Mouse (Mus musculus) G1E (cell line): ENCODE results near the gene Dnm3. TPM values are rescaled to one million over a fixed set of nuclear protein-coding genes. Genes with fewer than 3 reads are reported as not detected.

Source experiments
- ATAC-seq: 2 replicates; pipeline ENCODE4 v1.8.0; 2016; ENCODE audit warnings: mild to moderate bottlenecking; ENCODE audit not compliant: insufficient number of reproducible peaks, poor library complexity, low FRiP score, severe bottlenecking; ENCODE audit errors: extremely low read depth
- DNase-seq: peaks from one replicate; pipeline ENCODE4 v3.0.0; 2012; ENCODE audit warnings: low spot score
- H3K27me3 ChIP-seq: 2 replicates; pipeline ENCODE4 v1.6.1; 2012; ENCODE audit warnings: mild to moderate bottlenecking, low read length, inconsistent platforms; ENCODE audit not compliant: insufficient read depth
- H3K36me3 ChIP-seq: replicated peaks from 2 replicates; pipeline ENCODE3; 2012; ENCODE audit warnings: mild to moderate bottlenecking, inconsistent platforms
- H3K4me1 ChIP-seq: 2 replicates; pipeline ENCODE4 v1.6.1; 2012; ENCODE audit warnings: low read depth, low read length, inconsistent platforms, mixed read lengths; ENCODE audit not compliant: insufficient read depth
- H3K4me3 ChIP-seq: 2 replicates; pipeline ENCODE4 v1.5.1; 2012; ENCODE audit warnings: low read depth, mild to moderate bottlenecking, inconsistent platforms, low read length, moderate library complexity, mixed read lengths
- H3K9me3 ChIP-seq: replicated peaks from 2 replicates; pipeline ENCODE4 v1.6.1; 2012; ENCODE audit warnings: inconsistent platforms
- CTCF ChIP-seq: IDR thresholded peaks from 2 replicates; pipeline ENCODE4 v1.5.1; 2012; ENCODE audit warnings: low read depth, low read length, inconsistent platforms, mixed read lengths
- GATA1 ChIP-seq: IDR thresholded peaks from 2 replicates; pipeline ENCODE4 v1.6.1; 2012; ENCODE audit warnings: borderline replicate concordance, low read length, inconsistent platforms, mixed read lengths
- GATA2 ChIP-seq: IDR thresholded peaks from 2 replicates; pipeline ENCODE4 v1.6.1; 2012; ENCODE audit warnings: low read depth, low read length, inconsistent platforms, borderline replicate concordance
- POLR2AphosphoS5 ChIP-seq: IDR thresholded peaks from 2 replicates; pipeline ENCODE4 v1.6.1; 2012; ENCODE audit warnings: low read depth, low read length, inconsistent platforms; ENCODE audit not compliant: insufficient replicate concordance
- TAL1 ChIP-seq: conservative IDR thresholded peaks from 2 replicates; pipeline ENCODE4 v1.6.1; 2012; ENCODE audit warnings: low read depth, low read length, inconsistent platforms, mixed read lengths
- polyA plus RNA-seq: library from polyadenylated mRNA; stranded (reverse); fragments of >175 nt; gene quantifications from 2 replicates; pipeline ENCODE4 v1.2.3, GENCODE M21; 2012
- total RNA-seq, 2 experiments: library from RNA; stranded (forward) in 1 of 2; stranded (reverse) in 1 of 2; fragments of 200-1000 nt in 1 of 2; fragments of >200 nt in 1 of 2; fragmentation: Nextera tagmentation in 1 of 2; gene quantifications; 2 replicates each; pipeline ENCODE4 v1.2.3; 2014 to 2017

Dnm3 gene
- total and polyA plus RNA-seq, 3 experiments = 0.27 to 0.66 TPM; not detected in 1

DNA sequence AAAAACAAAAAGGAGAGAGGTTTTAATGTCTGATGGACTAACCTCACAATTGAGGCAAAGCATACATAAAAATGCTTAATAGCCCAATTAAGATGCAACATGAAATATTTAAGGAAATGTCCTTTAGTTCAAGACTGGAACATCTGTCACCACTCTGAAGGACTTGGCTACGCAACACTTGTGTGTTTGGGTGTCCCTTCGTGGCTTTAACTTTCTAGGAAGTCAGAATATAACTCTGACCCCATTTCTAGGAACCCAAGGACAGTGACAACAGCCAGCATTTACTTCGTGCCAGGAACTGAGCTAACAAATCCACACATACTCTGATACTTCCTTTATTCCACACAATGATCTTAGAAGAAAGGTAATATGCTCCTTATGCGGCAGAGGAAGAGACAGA lies 237.1 kb downstream of the Dnm3 start:
- Histone ChIP-seq H3K4me1 (no peaks in the 10 kb centered on the region), H3K4me3 (no peak overlapping the region), H3K36me3 (no peaks in the 10 kb centered on the region), H3K27me3 (no peaks in the 10 kb centered on the region), H3K9me3 (no peaks in the 10 kb centered on the region)
- TF ChIP-seq GATA2 = no peak
- no peak for TF ChIP-seq GATA1
- no peak for TF ChIP-seq POLR2AphosphoS5
- no peak for TF ChIP-seq CTCF
- TF ChIP-seq TAL1 = no peak
- no peak for DNase-seq
- no peak for ATAC-seq

DNA sequence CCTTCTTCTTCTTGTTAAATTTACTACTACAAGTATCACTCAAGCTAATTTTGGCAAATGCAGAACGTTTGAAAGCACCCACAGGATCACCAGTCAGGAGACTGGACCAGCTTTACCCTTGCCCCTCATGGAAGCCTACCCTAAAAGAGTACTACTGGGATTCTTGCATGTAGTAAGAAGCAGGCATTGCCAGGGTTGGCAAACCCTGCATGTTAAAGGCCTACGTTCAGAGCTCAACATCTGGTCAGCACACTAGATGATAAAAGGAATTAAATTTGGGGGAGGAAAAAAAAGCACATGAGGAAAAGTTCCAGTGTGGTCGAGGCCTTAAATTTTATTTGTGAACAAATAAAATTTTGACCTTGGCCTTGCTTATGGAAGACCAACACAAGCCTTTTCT lies 239.2 kb downstream of the Dnm3 start:
- TF ChIP-seq CTCF (no peak), POLR2AphosphoS5 (no peak), TAL1 (no peak)
- DNase-seq (no peak), ATAC-seq (no peak)
- Histone ChIP-seq H3K27me3 (no peaks in the 10 kb centered on the region), H3K36me3 (no peaks in the 10 kb centered on the region), H3K4me1 (no peaks in the 10 kb centered on the region), H3K4me3 (no peak overlapping the region), H3K9me3 (no peaks in the 10 kb centered on the region)

DNA sequence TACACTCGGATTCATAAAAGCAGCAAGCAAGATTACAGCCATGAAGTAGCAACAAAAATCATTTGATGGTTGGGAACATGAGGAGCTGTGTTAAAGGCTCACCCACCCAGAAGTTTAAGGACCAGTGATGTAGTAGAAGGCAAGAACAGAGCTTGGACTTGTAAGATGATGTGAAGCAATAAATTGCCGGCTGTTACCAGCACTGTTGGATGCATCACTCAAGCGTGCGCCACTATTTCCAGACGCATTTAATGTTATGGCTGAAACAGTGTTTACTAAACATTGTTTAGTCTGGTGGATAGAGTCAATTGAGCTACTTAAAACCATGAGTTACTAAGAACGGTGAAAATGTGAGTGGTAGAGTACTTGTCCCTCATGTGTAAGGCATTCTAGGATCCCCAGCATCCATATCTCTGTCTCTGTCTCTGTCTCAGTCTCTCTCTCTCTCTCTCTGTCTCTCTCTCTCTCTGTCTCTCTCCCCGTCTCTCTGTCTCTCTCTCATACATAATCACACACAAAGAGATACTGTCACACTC lies 241.1 kb downstream of the Dnm3 start:
- TF ChIP-seq POLR2AphosphoS5 (no peak), GATA2 (no peak), TAL1 (no peak), GATA1 (no peak), CTCF (no peak)
- ATAC-seq (no peak), DNase-seq (no peak)
- Histone ChIP-seq H3K4me3 (no peak overlapping the region), H3K27me3 (no peaks in the 10 kb centered on the region), H3K4me1 (no peaks in the 10 kb centered on the region), H3K36me3 (no peaks in the 10 kb centered on the region), H3K9me3 (no peaks in the 10 kb centered on the region)

DNA sequence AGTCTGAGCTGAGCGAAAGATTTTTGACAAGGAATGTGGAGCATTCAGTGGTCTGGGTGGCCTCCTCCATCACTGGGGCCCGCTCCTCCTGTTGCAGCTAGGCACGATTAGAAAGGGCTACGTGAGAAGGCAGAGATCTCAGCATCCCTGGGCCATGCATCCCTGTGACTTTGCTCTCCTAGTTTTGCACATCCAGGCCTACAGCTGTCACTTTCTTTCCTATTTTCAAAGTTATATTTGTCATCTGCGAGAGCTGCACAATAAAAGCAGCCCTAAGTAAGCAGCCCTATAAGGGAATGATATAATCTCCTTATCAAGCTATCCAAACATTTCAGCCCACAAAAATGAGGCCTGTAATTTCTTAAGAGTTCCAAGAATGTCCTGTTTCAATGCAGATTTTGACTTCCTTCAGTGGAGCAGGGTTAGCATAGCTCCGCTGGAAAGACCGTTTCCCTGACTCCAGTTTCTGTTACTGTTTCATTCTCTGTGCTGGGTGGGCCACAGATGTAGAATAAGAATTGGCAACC lies 252.2 kb downstream of the Dnm3 start:
- Histone ChIP-seq H3K4me1 (no peaks in the 10 kb centered on the region), H3K4me3 (no peak overlapping the region), H3K27me3 (no peaks in the 10 kb centered on the region), H3K9me3 (no peaks in the 10 kb centered on the region), H3K36me3 (no peaks in the 10 kb centered on the region)
- ATAC-seq = no peak
- TF ChIP-seq POLR2AphosphoS5 (no peak), GATA2 (no peak), GATA1 (no peak), TAL1 (no peak), CTCF (no peak)
- DNase-seq = no peak

DNA sequence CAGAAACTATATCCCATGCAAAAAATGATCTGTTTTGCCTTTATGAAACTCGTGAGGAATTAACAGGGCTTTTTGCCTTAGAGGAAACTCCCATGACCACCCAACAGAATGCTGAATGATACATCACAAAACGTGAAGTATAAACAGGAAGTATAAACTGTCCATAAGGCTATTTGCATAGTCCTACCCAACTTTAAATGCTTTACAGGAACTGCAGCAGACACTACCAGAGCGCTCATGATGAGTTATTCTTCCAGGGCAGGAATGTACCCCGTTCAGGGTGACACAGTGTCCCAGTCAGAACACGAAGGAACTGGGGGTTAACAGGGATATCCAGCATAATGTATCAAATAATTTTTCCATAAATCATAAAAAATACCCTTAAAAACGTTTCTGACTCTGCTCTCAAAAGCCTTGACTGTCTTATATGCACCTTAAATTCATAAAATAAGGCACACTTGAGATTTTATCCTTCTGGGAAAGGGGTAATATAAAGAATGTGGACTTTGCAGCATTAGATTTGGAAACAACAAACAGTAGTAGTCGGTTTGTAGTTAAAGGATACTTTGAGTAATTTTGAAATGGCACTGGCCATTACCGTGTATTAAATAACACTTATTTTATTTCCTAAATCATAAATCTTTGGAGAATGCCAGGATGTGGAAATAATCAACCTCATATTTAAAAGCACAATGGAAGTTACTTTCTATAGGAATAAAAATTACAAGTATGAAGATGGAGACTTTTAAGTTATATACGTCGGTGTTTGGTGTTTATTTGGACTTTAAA lies 252.8 kb downstream of the Dnm3 start:
- no peak for ATAC-seq
- H3K4me3 ChIP-seq = no peak overlapping the region

DNA sequence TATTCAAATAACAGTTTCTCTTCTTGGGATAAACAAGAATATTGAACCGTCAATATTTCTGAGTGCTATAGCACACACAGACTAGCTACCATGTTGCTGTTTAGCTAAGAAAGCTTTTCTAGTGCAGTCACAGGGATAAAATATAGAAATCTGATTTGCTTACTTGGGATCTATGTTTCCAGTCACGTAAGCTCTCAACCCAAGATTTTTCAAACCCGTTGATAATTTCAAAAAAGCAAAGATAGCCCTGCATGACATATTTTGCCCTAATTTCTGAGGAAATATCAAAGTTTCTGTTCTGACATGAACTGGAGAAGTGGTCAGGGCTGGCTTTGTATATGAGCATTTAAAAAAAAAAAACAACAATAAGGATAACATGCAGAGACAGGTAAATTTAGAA lies 253.8 kb downstream of the Dnm3 start:
- DNase-seq (no peak), ATAC-seq (no peak)
- TF ChIP-seq CTCF = no peak
- TF ChIP-seq GATA2 = no peak
- no peak for TF ChIP-seq GATA1
- no peak for TF ChIP-seq POLR2AphosphoS5
- TF ChIP-seq TAL1 = no peak
- Histone ChIP-seq H3K27me3 (no peaks in the 10 kb centered on the region), H3K36me3 (no peaks in the 10 kb centered on the region), H3K9me3 (no peaks in the 10 kb centered on the region), H3K4me1 (no peaks in the 10 kb centered on the region), H3K4me3 (no peak overlapping the region)

More for the DNA sequence above, 252.8 kb downstream of the Dnm3 start:
- Histone ChIP-seq H3K27me3 (no peaks in the 10 kb centered on the region), H3K36me3 (no peaks in the 10 kb centered on the region), H3K4me1 (no peaks in the 10 kb centered on the region), H3K9me3 (no peaks in the 10 kb centered on the region)
- no peak for DNase-seq
- TF ChIP-seq TAL1 (no peak), GATA1 (no peak), CTCF (no peak), POLR2AphosphoS5 (no peak), GATA2 (no peak)
